Mouse (Mus musculus) brown adipose tissue, adult 24 weeks (tissue): ENCODE results near the gene Pou2af1. TPM values are rescaled to one million over a fixed set of nuclear protein-coding genes. Genes with fewer than 3 reads are reported as not detected.

ENCODE experiments used
- H3K27ac ChIP-seq: fragments of 200-500 bp; replicated peaks from 2 replicates; pipeline ENCODE4 v1.5.1; 2012; ENCODE audit warnings: low read depth, mild to moderate bottlenecking, low read length
- H3K4me1 ChIP-seq: fragments of 200-500 bp; 2 replicates; pipeline ENCODE4 v1.6.1; 2012; ENCODE audit warnings: low read length, mixed read lengths; ENCODE audit not compliant: control insufficient read depth, insufficient read depth, insufficient read length
- H3K4me3 ChIP-seq: fragments of 200-500 bp; 2 replicates; pipeline ENCODE4 v1.5.1; 2012; ENCODE audit warnings: low read depth, mild to moderate bottlenecking, low read length, moderate library complexity; ENCODE audit not compliant: insufficient read depth
- polyA plus RNA-seq: library from polyadenylated mRNA; stranded (reverse); fragments of >200 nt; gene quantifications from 2 replicates; pipeline ENCODE4 v1.2.4, GENCODE M21; 2012; ENCODE audit not compliant: missing spikeins, insufficient read depth, insufficient read length

The Pou2af1 gene
- 1.2 TPM in 1 of 2 replicates, not detected in the other for polyA plus RNA-seq

DNA sequence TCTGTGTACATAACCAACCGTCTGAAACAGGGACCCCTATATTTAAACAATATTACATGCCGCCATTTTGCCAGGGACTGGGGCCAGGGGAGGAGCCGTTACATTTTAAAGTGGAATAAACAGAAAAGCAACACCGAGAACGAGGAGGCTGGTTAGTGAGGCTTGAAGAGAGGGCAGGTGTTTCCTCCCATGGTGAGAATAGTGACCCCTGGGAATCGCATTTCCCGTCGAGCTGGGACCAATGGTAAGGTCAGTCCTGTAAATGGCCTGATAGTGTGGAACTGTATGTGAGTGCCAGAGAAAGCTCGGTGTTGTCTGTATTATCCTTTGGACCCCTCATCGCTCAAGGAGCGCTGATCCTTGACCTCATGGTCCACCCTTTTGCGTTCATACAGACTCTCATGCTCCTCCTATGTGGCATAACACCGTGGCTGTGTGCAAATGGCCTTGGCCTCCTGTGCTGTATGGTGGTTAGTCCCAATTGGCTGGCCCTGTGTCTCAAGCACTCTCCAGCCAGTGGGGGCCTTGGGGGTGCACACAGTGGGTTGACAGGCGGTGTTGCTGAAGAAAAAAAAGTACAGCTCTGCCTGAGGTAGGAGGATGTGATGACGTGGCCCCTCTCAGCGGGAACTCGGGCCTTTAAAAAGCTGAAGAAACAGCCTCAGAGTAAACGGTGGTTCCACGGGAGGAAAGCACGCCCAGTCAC lies at the start of gene Pou2af1:
Gene Pou2af1, plus strand, starts transcription at position 686 of the 706 bp plus-strand sequence.
- Histone ChIP-seq H3K4me3 (no peak within 1 kb of the TSS), H3K4me1 (no peaks in the 10 kb centered on the region; the same call in 1 of the 2 replicates), H3K27ac (no peak within 1 kb of the TSS)

DNA sequence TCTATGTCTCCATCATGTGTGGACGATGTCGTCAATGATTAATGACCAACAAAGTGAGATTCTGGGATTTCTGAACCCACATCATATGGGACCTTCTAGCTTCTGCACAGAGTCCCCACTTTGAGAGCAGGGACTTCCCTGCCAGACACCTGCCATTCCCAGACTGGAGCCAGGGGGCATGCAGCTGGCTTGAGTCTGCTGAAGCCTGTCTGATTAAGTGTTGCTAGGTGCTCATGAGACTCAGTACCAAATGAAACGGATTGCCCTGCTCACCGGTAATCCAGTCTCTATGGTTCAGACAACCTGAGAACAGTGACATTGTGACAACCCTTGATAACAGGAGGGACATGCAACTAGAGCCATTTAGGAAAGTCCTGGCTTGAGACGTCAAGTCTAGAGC lies 49.5 kb upstream of the Pou2af1 start:
- Histone ChIP-seq H3K4me1 (no peaks in the 10 kb centered on the region), H3K27ac (no peak overlapping the region), H3K4me3 (no peak overlapping the region)

DNA sequence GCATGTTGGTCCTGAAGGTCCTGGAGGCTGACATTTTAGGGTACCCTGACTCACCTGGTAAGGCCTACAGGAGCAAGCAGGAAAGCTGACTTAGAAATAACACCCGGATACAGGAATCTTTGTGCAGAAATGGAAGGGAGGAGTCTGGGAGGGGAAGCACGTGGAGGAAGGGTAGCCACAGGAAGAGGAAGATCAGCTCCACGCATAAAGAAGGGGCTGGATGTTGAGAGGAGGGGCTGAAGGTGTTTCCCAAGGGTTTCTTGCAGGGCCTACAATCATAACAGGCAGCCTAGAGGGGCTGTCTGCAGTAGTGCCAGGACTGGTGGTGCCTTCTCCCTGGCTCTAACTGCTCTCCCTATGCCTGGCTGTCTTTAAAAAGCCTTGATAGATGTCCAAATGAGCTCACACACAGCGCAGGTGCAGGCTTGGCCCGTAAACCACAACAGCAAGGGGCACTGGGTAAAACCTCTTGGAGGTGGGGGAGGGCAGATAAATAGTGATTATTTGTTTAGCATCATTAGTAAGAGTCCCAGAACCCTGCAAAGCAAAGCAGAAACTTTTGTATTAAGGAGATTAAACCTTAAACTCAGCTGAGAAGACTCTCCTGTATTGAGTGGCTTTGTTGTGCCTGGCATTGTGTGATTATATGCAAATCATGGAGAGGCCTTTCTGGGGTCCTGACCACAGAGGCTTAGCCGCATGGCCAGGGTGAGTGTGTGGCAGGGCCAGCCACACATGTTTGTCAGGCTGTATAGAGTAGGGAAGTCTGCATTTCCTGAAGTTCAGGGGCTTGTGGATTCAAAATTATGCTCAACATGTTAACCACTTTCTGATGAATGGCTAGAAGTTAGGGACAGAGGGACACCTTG lies 48.0 kb upstream of the Pou2af1 start, which contains the start of gene Gm32742:
Gene Gm32742, minus strand, starts transcription at position 206 of the 869 bp plus-strand sequence.
- no peak within 1 kb of the TSS for H3K4me3 ChIP-seq
- H3K4me1 ChIP-seq: no peaks in the 10 kb centered on the region
- H3K27ac ChIP-seq: no peak within 1 kb of the TSS

DNA sequence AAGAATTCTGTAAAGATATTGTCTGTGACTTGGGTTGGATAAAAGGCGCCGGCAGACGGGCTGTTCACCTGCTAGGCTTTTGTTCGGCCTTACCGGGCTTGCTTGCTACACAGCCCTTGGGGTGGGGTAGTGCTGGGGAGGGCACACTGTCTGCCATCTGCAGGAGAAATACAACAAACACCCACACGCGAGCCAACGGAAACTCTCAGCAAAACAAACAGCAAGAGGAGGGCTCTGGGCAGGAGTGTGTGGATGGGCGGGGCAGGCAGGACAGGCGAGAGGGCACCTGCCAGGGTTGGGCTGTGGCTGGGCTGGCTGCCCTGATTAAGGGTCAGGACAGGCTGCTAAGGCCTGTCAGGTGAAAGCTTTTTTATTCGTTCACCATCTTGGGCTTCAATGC lies 45.6 kb upstream of the Pou2af1 start:
- no peak overlapping the region for H3K4me3 ChIP-seq
- H3K27ac ChIP-seq: no peak overlapping the region
- no peaks in the 10 kb centered on the region for H3K4me1 ChIP-seq

DNA sequence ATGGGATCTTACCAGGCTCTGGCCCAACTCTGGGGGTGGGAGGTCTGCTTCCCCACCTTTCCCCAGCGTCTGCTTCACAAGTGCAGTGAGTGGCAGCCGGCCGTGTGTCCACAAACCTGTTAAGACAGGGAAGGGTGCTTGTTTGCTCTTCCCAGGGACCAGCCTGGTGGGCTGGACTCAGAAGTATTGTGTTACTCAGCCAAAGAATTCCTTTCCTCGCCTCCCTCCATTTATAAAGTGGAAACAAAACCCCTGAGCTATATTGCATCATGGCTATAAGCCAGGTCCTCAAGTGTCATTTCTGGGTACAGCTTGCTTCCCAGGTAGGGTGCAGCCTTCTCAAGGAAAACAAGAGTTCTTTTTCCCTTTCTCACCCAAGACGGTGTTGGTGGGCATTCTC lies 44.8 kb upstream of the Pou2af1 start:
- no peaks in the 10 kb centered on the region for H3K4me1 ChIP-seq
- no peak overlapping the region for H3K27ac ChIP-seq

DNA sequence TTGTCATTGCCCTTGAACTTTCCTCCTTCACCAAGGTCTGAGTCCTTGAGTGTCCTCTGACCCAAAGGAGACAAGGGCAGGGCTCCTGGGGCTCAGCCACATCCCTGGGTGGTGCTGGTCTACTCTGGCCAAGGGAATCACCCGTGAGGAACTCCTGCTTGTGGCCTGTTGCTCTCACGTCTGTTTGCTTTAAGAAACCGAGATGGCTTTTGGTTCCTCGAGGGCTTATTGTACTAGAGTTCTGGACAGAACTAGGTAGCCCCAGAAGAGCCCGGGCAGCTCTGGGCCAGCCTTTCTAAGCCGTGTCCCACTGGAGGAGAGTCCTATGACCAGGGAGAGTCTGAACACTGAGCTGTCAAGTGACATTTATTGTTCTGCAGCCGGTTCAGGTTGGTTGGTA lies 44.4 kb upstream of the Pou2af1 start:
- Histone ChIP-seq H3K4me1 (no peaks in the 10 kb centered on the region), H3K4me3 (no peak overlapping the region), H3K27ac (no peak overlapping the region)

More for the DNA sequence above, 44.8 kb upstream of the Pou2af1 start:
- H3K4me3 ChIP-seq: no peak overlapping the region

DNA sequence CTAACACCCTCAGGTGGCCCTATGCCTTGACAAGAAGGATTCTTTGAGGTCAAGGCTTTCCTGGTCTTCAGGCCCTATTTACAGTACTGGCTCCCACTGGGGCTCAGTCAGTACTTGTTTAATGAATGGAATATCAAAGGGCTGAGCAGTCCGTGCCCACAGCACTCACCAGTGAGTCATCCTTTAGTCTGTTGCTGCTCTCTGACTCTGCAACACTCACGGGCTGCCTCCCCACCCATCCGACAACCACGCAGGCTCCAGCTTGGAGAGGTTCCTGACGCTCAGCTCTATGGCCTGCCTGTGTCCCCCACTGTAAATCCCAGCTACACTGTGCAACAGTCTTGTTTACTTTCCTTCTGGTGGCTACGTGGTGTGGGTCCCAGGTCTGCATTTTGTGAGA lies 43.2 kb upstream of the Pou2af1 start:
- H3K27ac ChIP-seq: no peak overlapping the region
- H3K4me1 ChIP-seq: no peaks in the 10 kb centered on the region
- H3K4me3 ChIP-seq: no peak overlapping the region

DNA sequence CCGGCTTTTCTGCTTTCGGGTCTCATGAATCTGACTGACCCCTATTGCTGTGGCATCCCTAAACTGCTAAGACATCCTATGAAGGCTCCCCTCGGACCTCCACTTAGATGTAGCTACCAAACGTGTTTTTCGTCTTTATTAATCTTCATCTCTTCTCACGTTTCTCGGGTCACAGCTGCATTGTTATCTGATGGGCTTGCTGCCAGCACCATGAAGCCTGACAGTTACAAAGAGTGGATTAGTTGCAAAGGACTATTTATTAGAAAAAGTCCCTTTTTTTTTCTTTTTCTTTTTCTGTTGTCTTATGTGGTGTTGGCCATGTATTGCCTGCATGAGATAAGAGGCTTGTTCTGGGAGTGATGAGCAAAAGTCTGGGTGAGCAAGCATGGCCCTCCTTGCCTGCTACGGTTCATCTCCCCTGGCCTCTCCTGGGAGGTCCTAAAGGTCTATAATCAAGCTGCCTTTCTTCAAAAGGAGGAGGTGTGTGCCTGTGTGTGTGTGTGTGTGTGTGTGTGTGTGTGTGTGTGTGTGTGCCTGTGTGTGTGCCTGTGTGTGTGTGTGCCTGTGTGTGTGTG lies 38.5 kb upstream of the Pou2af1 start:
- H3K27ac ChIP-seq: no peak overlapping the region
- H3K4me1 ChIP-seq: no peaks in the 10 kb centered on the region
- H3K4me3 ChIP-seq: no peak overlapping the region

DNA sequence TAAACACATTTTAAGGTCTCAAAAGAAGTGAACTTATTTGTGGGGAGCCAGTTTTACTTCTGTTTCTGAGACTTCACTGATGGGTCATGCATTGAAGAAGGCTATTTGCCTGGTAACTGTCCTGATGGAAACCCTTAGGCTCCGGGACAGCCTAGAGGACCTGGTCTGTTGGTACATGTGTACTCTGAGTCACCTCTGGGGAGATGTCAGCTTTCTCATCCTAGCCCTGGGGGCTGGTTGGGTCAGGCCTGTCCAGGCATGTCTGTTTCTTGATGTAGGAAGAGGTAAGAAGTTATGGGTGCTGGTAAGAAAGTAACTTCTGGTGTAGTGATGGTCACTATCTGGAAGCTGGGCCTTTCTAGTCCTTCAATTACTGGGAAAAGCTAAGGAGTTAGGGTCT lies 37.8 kb upstream of the Pou2af1 start:
- H3K4me1 ChIP-seq: no peaks in the 10 kb centered on the region
- H3K27ac ChIP-seq: no peak overlapping the region
- H3K4me3 ChIP-seq: no peak overlapping the region

DNA sequence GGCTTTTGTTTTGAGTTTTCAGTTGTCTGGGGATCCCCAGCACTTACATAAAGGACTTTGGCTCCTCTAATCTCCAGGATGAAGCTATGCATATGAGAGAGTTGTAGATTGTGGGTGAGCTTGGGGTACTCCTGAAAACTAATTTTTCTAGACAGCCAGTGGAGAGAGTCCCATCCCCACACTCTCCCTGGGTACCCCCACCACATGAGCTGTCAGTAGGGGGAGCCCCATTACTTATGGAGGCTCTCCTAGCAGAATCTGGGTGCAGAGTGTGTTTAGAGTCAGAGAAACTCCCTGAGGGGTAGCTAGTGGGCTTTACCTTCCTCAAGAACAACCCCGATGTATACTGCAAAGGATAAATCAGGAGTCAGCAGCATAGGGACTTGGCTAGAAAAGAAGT lies 35.2 kb upstream of the Pou2af1 start:
- no peaks in the 10 kb centered on the region for H3K4me1 ChIP-seq
- H3K4me3 ChIP-seq: no peak overlapping the region
- H3K27ac ChIP-seq: no peak overlapping the region

DNA sequence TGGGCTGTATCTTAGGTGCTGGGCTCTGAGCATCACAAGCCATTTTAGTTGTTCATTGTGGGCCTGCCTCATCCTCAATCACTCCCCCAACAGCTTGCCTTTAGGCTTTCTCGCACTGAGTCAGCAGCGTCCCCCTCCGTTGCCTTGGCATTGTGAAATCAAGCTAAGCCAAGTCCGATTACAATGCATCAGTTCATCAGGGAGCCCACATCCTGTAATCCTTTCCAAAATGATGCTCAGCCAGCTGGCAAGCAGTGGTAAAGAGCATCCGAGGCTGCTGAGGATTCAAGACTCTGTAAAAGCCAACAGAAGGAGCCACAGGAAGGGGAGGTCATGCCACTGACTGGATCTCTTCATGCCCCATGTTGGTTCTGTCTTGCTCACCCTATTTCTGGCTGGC lies 32.9 kb upstream of the Pou2af1 start:
- no peak overlapping the region for H3K4me3 ChIP-seq
- no peaks in the 10 kb centered on the region; the same call in 1 of the 2 replicates for H3K4me1 ChIP-seq
- H3K27ac ChIP-seq: no peak overlapping the region

DNA sequence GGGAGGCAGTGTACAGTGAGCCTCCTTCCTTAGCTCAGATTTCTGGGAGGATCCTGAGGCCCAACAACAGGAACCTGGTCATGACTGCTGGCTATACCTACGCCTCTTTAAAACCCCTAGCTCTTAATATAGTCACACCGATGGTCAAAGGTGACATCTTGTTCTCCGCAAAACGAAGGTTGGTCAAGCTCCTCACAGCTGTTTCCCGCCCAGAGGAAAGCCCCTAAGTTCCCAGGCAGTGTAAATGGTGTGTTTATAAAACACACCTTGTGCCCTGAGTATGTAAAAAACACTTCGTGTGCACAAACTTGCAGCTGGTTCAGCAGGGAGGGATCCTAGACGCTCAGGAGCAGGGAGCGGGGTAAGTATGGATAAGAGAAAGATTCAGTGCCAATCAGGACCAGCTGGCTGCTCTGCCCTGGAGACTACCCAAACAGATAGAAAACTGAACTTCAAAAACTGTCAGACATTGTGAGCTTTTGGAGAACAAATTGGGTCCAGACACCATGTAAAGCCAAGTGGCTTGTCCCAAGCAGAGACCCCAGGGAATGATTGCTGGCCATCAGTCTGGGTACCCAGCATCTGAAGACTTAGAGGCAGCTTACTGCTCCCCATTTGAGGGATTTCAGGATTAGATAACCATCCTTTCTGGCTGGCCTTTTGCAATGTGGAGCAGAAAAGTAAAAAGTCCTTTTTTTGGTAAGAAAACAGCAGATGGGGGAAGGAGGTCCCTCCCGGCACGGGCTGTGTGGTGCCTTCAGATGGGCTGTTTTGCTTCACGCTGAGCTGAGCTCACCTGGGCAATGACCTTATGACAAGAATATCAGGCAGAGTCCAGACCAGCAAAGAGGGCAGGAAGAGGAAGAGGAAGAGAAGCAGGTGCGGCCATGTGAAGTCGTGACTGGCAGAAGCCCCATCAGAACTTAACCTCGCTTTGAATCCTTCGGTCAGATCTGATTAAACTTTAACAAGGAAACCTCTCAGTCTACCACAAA lies 30.5 kb upstream of the Pou2af1 start:
- Histone ChIP-seq H3K27ac (no peak overlapping the region), H3K4me1 (no peaks in the 10 kb centered on the region; the same call in 1 of the 2 replicates), H3K4me3 (no peak overlapping the region)

DNA sequence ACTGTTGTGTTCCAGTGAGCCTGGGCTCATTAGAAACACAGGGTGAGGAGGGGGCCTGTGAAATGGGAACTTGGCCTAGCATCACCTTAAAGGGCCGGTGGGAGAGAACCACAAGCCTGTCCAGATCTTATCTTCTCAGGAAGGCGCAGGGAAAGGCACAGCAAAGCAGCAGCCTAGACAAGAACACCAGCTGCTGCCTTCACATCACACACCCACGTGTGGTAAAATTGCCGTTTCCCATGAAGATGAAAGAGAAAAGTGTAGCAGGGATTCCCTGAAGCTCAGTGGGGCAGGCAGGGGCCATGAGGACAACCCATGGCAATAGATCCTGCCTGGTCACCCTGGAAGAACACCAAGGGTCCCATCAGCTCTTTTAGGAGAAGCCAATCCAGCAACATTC lies 28.1 kb upstream of the Pou2af1 start:
- no peaks in the 10 kb centered on the region; the same call in 1 of the 2 replicates for H3K4me1 ChIP-seq
- no peak overlapping the region for H3K27ac ChIP-seq
- no peak overlapping the region for H3K4me3 ChIP-seq

DNA sequence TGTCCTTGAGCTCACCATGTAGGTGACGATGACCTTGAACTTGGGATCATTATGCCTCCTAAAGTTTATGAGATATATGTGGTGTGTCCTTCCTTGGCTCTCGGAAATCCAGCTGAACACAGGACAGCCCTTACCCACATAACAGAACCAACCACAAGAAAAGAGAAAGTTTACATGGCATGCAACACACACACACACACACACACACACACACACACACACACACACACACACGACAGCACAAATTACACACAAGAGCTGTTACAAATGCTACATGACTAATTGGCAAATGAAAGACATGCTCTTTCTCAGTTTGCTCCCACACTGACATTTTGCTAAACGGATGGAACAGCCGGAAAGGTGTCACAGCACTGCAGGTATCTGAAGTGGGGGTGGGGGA lies 27.6 kb upstream of the Pou2af1 start:
- H3K4me3 ChIP-seq: no peak overlapping the region
- H3K4me1 ChIP-seq: no peaks in the 10 kb centered on the region; the same call in 1 of the 2 replicates
- H3K27ac ChIP-seq: no peak overlapping the region
